Mouse (Mus musculus): ENCODE data around the gene Gm42674. TPM values are rescaled to one million over a fixed set of nuclear protein-coding genes. Genes with fewer than 3 reads are reported as not detected.

Gm42674 gene
- polyA plus RNA-seq, 1 experiment from 2014 or later = not detected

GRCm38 (mm10) chr3:90613461-90614147 is 11.9 kb downstream of the Gm42674 start:
- Histone ChIP-seq H3K36me3 (no peaks in the 10 kb centered on the region), H3K27me3 (ENCODE audit: insufficient read depth, poor library complexity, severe bottlenecking) (peaks cover 13% of the 10 kb centered on the region), H3K4me3 (peak overlapping the region; percentile 53), H3K27ac (no peak overlapping the region), H3K9me3 (no peaks in the 10 kb centered on the region), H3K4me1 (replicated peaks) (peaks cover 12% of the 10 kb centered on the region)
- 68% methylated on average over 7 of the region's 7 CpGs for WGBS
- no peak for DNase-seq (ENCODE audit: low spot score)

GRCm38 (mm10) chr3:90614148-90614530 is 12.4 kb downstream of the Gm42674 start:
- Histone ChIP-seq H3K4me1 (replicated peaks) (peaks cover 12% of the 10 kb centered on the region), H3K9me3 (no peaks in the 10 kb centered on the region), H3K4me3 (no peak overlapping the region), H3K36me3 (no peaks in the 10 kb centered on the region), H3K27me3 (ENCODE audit: insufficient read depth, poor library complexity, severe bottlenecking) (peaks cover 13% of the 10 kb centered on the region), H3K27ac (no peak overlapping the region)
- DNase-seq (ENCODE audit: low spot score) = no peak
- WGBS = 90% methylated on average over 6 of the region's 6 CpGs

GRCm38 (mm10) chr3:90614611-90615251 is 13.0 kb downstream of the Gm42674 start:
- peaks cover 13% of the 10 kb centered on the region for H3K27me3 ChIP-seq (ENCODE audit: insufficient read depth, poor library complexity, severe bottlenecking)
- H3K4me1 ChIP-seq (replicated peaks) = peaks cover 12% of the 10 kb centered on the region
- DNase-seq (ENCODE audit: low spot score) = no peak
- 81% methylated on average over 11 of the region's 11 CpGs for WGBS
- H3K36me3 ChIP-seq = no peaks in the 10 kb centered on the region
- no peaks in the 10 kb centered on the region for H3K9me3 ChIP-seq
- no peak overlapping the region for H3K27ac ChIP-seq
- H3K4me3 ChIP-seq = no peak overlapping the region

- WGBS = 9% methylated on average over 7 of the region's 7 CpGs
These were observed 13.7 kb downstream of the Gm42674 start for GRCm38 (mm10) chr3:90615415-90615814.

GRCm38 (mm10) chr3:90615911-90616310 is 14.2 kb downstream of the Gm42674 start:
- H3K27me3 ChIP-seq (ENCODE audit: insufficient read depth, poor library complexity, severe bottlenecking) = peaks cover 13% of the 10 kb centered on the region
- DNase-seq (ENCODE audit: low spot score) = no peak
- no peak overlapping the region for H3K4me3 ChIP-seq
- H3K36me3 ChIP-seq = no peaks in the 10 kb centered on the region
- H3K4me1 ChIP-seq (replicated peaks) = peaks cover 12% of the 10 kb centered on the region
- WGBS = 81% methylated on average over 1 of the region's 1 CpGs
- no peaks in the 10 kb centered on the region for H3K9me3 ChIP-seq
- H3K27ac ChIP-seq = no peak overlapping the region

More at GRCm38 (mm10) chr3:90615415-90615814, 13.7 kb downstream of the Gm42674 start:
- Histone ChIP-seq H3K27ac (no peak overlapping the region), H3K4me3 (no peak overlapping the region), H3K27me3 (ENCODE audit: insufficient read depth, poor library complexity, severe bottlenecking) (peaks cover 13% of the 10 kb centered on the region), H3K4me1 (replicated peaks) (peaks cover 12% of the 10 kb centered on the region), H3K9me3 (no peaks in the 10 kb centered on the region), H3K36me3 (no peaks in the 10 kb centered on the region)
- DNase-seq (ENCODE audit: low spot score) = peak; percentile 53

GRCm38 (mm10) chr3:90617586-90617985 is 15.9 kb downstream of the Gm42674 start:
- H3K27me3 ChIP-seq (ENCODE audit: insufficient read depth, poor library complexity, severe bottlenecking) = peaks cover 13% of the 10 kb centered on the region
- H3K9me3 ChIP-seq = no peaks in the 10 kb centered on the region
- peaks cover 11% of the 10 kb centered on the region for H3K4me1 ChIP-seq (replicated peaks)
- no peaks in the 10 kb centered on the region for H3K36me3 ChIP-seq
- WGBS = 6% methylated on average over 1 of the region's 1 CpGs
- H3K27ac ChIP-seq = no peak overlapping the region
- DNase-seq (ENCODE audit: low spot score) = no peak
- no peak overlapping the region for H3K4me3 ChIP-seq

GRCm38 (mm10) chr3:90621552-90621951 is 19.8 kb downstream of the Gm42674 start:
- peaks cover 26% of the 10 kb centered on the region for H3K4me1 ChIP-seq (replicated peaks)
- H3K4me3 ChIP-seq = no peak overlapping the region
- 60% methylated on average over 7 of the region's 7 CpGs for WGBS
- H3K27ac ChIP-seq = no peak overlapping the region
- no peak for DNase-seq (ENCODE audit: low spot score)
- H3K27me3 ChIP-seq (ENCODE audit: insufficient read depth, poor library complexity, severe bottlenecking) = no peaks in the 10 kb centered on the region
- H3K9me3 ChIP-seq = no peaks in the 10 kb centered on the region
- H3K36me3 ChIP-seq = no peaks in the 10 kb centered on the region

GRCm38 (mm10) chr3:90623435-90624071 is 21.8 kb downstream of the Gm42674 start:
- DNase-seq (ENCODE audit: low spot score) = peak; percentile 32
- Histone ChIP-seq H3K4me3 (no peak overlapping the region), H3K36me3 (no peaks in the 10 kb centered on the region), H3K9me3 (no peaks in the 10 kb centered on the region), H3K27ac (peak overlapping the region; percentile 62), H3K27me3 (ENCODE audit: insufficient read depth, poor library complexity, severe bottlenecking) (no peaks in the 10 kb centered on the region), H3K4me1 (replicated peaks) (peaks cover 26% of the 10 kb centered on the region)
- 17% methylated on average over 2 of the region's 2 CpGs for WGBS

GRCm38 (mm10) chr3:90625496-90625895 is 23.8 kb downstream of the Gm42674 start:
- WGBS = 79% methylated on average over 5 of the region's 5 CpGs

GRCm38 (mm10) chr3:90626266-90627021 is 24.7 kb downstream of the Gm42674 start:
- no peak for DNase-seq (ENCODE audit: low spot score)
- no peaks in the 10 kb centered on the region for H3K36me3 ChIP-seq
- 79% methylated on average over 9 of the region's 9 CpGs for WGBS
- peaks cover 26% of the 10 kb centered on the region for H3K4me1 ChIP-seq (replicated peaks)
- H3K27me3 ChIP-seq (ENCODE audit: insufficient read depth, poor library complexity, severe bottlenecking) = no peaks in the 10 kb centered on the region
- H3K27ac ChIP-seq = 0 out of 2 replicates have a peak overlapping the region, but pooled peaks have one; percentile 2
- H3K9me3 ChIP-seq = no peaks in the 10 kb centered on the region
- no peak overlapping the region for H3K4me3 ChIP-seq

More at GRCm38 (mm10) chr3:90625496-90625895, 23.8 kb downstream of the Gm42674 start:
- H3K4me3 ChIP-seq = no peak overlapping the region
- peaks cover 26% of the 10 kb centered on the region for H3K4me1 ChIP-seq (replicated peaks)
- no peaks in the 10 kb centered on the region for H3K27me3 ChIP-seq (ENCODE audit: insufficient read depth, poor library complexity, severe bottlenecking)
- H3K36me3 ChIP-seq = no peaks in the 10 kb centered on the region
- DNase-seq (ENCODE audit: low spot score) = no peak
- peak overlapping the region; percentile 25; the same call in 1 of the 2 replicates for H3K27ac ChIP-seq
- no peaks in the 10 kb centered on the region for H3K9me3 ChIP-seq

- no peak for DNase-seq (ENCODE audit: low spot score)
- Histone ChIP-seq H3K27me3 (ENCODE audit: insufficient read depth, poor library complexity, severe bottlenecking) (no peaks in the 10 kb centered on the region), H3K36me3 (no peaks in the 10 kb centered on the region), H3K4me1 (replicated peaks) (peaks cover 26% of the 10 kb centered on the region), H3K9me3 (no peaks in the 10 kb centered on the region), H3K27ac (no peak overlapping the region), H3K4me3 (no peak overlapping the region)
- 95% methylated on average over 5 of the region's 5 CpGs for WGBS
These were observed 25.7 kb downstream of the Gm42674 start for GRCm38 (mm10) chr3:90627366-90627765.

- H3K27me3 ChIP-seq (ENCODE audit: insufficient read depth, poor library complexity, severe bottlenecking) = no peaks in the 10 kb centered on the region
- H3K36me3 ChIP-seq = no peaks in the 10 kb centered on the region
- H3K4me3 ChIP-seq = no peak overlapping the region
- peaks cover 26% of the 10 kb centered on the region for H3K4me1 ChIP-seq (replicated peaks)
- 62% methylated on average over 4 of the region's 4 CpGs for WGBS
- DNase-seq (ENCODE audit: low spot score) = no peak
- no peak overlapping the region for H3K27ac ChIP-seq
- no peaks in the 10 kb centered on the region for H3K9me3 ChIP-seq
These were observed 26.1 kb downstream of the Gm42674 start for GRCm38 (mm10) chr3:90627807-90628206.
